Mouse (Mus musculus) bone marrow macrophage, adult 2 months (primary cell): ENCODE results near the gene Cldnd1.

ENCODE experiments used
- CTCF ChIP-seq: IDR thresholded peaks from 2 replicates; pipeline ENCODE4 v1.5.1; 2012; ENCODE audit warnings: low read depth, mild to moderate bottlenecking, low read length, moderate library complexity
- POLR2A ChIP-seq: IDR thresholded peaks from 2 replicates; pipeline ENCODE4 v1.6.1; 2012; ENCODE audit warnings: mild to moderate bottlenecking, low read depth, low read length, borderline replicate concordance

DNA sequence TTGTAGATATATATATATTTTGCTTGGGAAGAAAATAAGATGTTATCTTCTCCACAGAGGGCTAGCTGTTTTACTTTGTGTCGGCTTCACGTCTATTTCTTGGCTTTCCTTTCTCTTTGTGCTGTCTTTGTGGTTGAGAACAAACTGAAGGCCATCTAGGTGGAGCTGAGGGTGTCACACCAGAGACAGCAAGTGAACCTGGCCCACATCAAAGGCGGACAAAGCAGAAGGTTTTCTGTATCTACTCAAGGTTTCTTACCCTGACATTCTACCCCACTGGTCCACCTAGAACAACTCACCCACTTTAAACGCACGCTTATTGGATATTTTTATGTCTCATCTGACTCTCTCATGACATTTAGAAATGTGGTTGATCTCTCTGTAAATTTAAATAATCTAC lies 33.6 kb upstream of the Cldnd1 start:
- TF ChIP-seq CTCF (no peak), POLR2A (no peak)
